Mouse (Mus musculus): ENCODE data around the gene Slc3a1. TPM values are rescaled to one million over a fixed set of nuclear protein-coding genes. Genes with fewer than 3 reads are reported as not detected.

The Slc3a1 gene
- polyA plus RNA-seq, 1 experiment from 2014 or later: 0.09 TPM

DNA sequence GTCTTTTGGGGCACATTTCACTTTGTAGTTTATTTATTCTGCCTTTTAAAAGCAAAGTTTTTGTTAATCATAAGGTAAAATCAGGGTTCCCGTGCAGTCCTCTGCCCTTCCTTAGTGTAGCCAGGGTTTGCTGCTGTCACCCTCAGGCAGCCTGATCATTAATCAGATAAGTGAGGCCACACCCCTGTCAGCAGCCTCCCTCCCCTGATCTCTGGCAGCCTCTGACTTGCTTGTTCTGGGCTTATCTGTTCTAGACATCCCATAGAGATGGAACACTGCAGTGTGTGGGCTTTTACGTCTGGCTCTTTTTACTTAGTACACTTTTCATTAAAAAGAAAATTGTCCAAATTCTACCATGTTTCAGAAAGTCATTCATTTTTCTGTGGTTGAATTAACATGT is 75.1 kb downstream of the Slc3a1 start:
- H3K27ac ChIP-seq (ENCODE audit: low read depth, low read length): no peak overlapping the region
- no peak overlapping the region for H3K4me3 ChIP-seq (ENCODE audit: low read length)
- no peak overlapping the region for H3K9ac ChIP-seq (ENCODE audit: low read depth, low read length)
- 51% methylated on average over 2 of the region's 2 CpGs for WGBS
- no peaks in the 10 kb centered on the region for H3K4me1 ChIP-seq (ENCODE audit: control insufficient read depth, insufficient read depth, low read depth, low read length)
- H3K27me3 ChIP-seq (replicated peaks; ENCODE audit: control insufficient read depth, insufficient read depth, low read length): no peaks in the 10 kb centered on the region
- H3K4me2 ChIP-seq (ENCODE audit: low read length): no peak overlapping the region
- no peak for ATAC-seq
- H3K9me3 ChIP-seq (ENCODE audit: control insufficient read depth, low read length): peaks cover 7% of the 10 kb centered on the region
- H3K36me3 ChIP-seq (ENCODE audit: control insufficient read depth, insufficient read depth, low read length): peaks cover 13% of the 10 kb centered on the region

DNA sequence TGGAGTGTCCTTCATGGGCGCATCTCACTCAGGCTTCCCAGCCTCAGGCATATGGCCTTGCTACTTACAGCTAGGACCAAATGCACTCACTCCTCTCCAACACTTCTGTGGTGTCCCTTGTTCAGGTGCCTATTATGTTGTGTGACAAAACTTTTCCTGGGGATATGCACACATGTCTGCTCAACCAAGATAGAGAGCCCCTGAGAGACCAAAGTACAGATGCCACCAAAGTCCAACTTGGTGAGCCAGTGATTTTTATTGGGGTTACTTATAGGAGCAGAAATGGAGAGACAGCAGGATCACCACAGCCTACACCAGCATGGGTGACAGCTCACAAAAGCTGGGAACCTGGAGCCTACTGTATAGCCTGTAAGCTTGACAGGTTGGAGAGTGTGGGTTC is 82.5 kb downstream of the Slc3a1 start:
- no peak for ATAC-seq
- Histone ChIP-seq H3K27ac (ENCODE audit: low read depth, low read length) (no peak overlapping the region), H3K4me3 (ENCODE audit: low read length) (no peak overlapping the region), H3K36me3 (ENCODE audit: control insufficient read depth, insufficient read depth, low read length) (no peaks in the 10 kb centered on the region), H3K27me3 (replicated peaks; ENCODE audit: control insufficient read depth, insufficient read depth, low read length) (no peaks in the 10 kb centered on the region), H3K4me2 (ENCODE audit: low read length) (no peak overlapping the region), H3K9me3 (ENCODE audit: control insufficient read depth, low read length) (no peaks in the 10 kb centered on the region), H3K9ac (ENCODE audit: low read depth, low read length) (no peak overlapping the region), H3K4me1 (ENCODE audit: control insufficient read depth, insufficient read depth, low read depth, low read length) (no peaks in the 10 kb centered on the region)
- WGBS: 94% methylated on average over 1 of the region's 1 CpGs

DNA sequence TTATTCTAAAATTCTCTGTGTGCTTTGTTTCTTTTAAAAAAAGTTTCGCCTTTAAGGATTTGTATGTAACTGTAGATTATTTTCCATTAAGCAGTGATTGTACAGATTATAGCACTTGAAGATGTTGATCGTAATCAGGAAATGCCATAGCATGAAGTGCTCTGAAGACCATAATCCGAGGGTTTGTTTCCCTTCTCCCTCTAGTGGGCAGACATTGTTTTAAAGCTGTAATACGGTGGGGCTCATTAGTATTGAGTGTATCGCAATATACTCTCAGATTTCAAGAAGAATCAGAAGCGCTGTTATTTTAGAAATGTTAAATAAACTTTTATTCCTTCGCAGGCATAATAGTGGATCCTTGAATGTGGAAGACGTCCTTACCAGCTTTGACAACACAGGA is 85.3 kb downstream of the Slc3a1 start:
- H3K4me3 ChIP-seq (ENCODE audit: low read length): no peak overlapping the region
- H3K4me1 ChIP-seq (ENCODE audit: control insufficient read depth, insufficient read depth, low read depth, low read length): no peaks in the 10 kb centered on the region
- ATAC-seq: no peak
- H3K4me2 ChIP-seq (ENCODE audit: low read length): no peak overlapping the region
- no peak overlapping the region for H3K27ac ChIP-seq (ENCODE audit: low read depth, low read length)
- no peaks in the 10 kb centered on the region for H3K36me3 ChIP-seq (ENCODE audit: control insufficient read depth, insufficient read depth, low read length)
- H3K9me3 ChIP-seq (ENCODE audit: control insufficient read depth, low read length): no peaks in the 10 kb centered on the region
- H3K9ac ChIP-seq (ENCODE audit: low read depth, low read length): no peak overlapping the region
- H3K27me3 ChIP-seq (replicated peaks; ENCODE audit: control insufficient read depth, insufficient read depth, low read length): no peaks in the 10 kb centered on the region
- WGBS: 85% methylated on average over 8 of the region's 8 CpGs

Other genes starting within 250 kb of the Slc3a1 start
- 43.4 and 50.2 TPM in 2 replicates for gene Lrpprc, start 237.6 kb upstream of the Slc3a1 start, polyA plus RNA-seq (2015; fragmentation: Nextera tagmentation; extraction: Ambion mirVana)
- 72.8 and 74.5 TPM in 2 replicates for gene Ppm1b, start 71.6 kb upstream of the Slc3a1 start, polyA plus RNA-seq (2015; fragmentation: Nextera tagmentation; extraction: Ambion mirVana)
- 131 and 151 TPM in 2 replicates for gene Prepl, start 61.9 kb downstream of the Slc3a1 start, polyA plus RNA-seq (2015; fragmentation: Nextera tagmentation; extraction: Ambion mirVana)
- 20.1 and 22.9 TPM in 2 replicates for gene Camkmt, start 62.2 kb downstream of the Slc3a1 start, polyA plus RNA-seq (2015; fragmentation: Nextera tagmentation; extraction: Ambion mirVana)

All from hindbrain, embryonic 16.5 days (tissue).